Mouse (Mus musculus) ES-Bruce4 (cell line): ENCODE data around the gene Rnf43.

Source experiments
- CTCF ChIP-seq: IDR thresholded peaks from one replicate; pipeline ENCODE4 v1.8.1; 2011; ENCODE audit warnings: low read depth, low read length
- EP300 ChIP-seq: IDR thresholded peaks from 2 replicates; pipeline ENCODE4 v1.6.1; 2011; ENCODE audit warnings: low read depth, low read length; ENCODE audit not compliant: insufficient read depth
- POLR2A ChIP-seq: IDR thresholded peaks from one replicate; pipeline ENCODE4 v1.8.1; 2011; ENCODE audit warnings: low read length; ENCODE audit not compliant: insufficient read depth

- TF ChIP-seq CTCF (no peak), POLR2A (no peak), EP300 (no peak)
Measured at GRCm38 (mm10) chr11:87688478-87689203, 26.1 kb downstream of the Rnf43 start.
